Mouse (Mus musculus) hindbrain, embryonic 10.5 days (tissue): ENCODE measurements at regions not wholly inside any gene's neighbourhood (a gene's known extent, or its start where the extent isn't known, plus 50 kb on each side); places are given as distances from the start of the nearest gene placed in this dataset.

Experiments
- DNase-seq: peaks from one replicate; pipeline ENCODE4 v3.0.0-alpha.2; 2017; ENCODE audit warnings: low spot score
- H3K27ac ChIP-seq: fragments of 300-500 bp; sonication (generic); 2 replicates; pipeline ENCODE4 v1.5.1; 2016; ENCODE audit warnings: mild to moderate bottlenecking, moderate library complexity
- H3K27me3 ChIP-seq: fragments of 300-500 bp; sonication (generic); 2 replicates; pipeline ENCODE4 v1.6.1; 2016; ENCODE audit warnings: mild to moderate bottlenecking; ENCODE audit not compliant: poor library complexity, insufficient read depth, severe bottlenecking
- H3K36me3 ChIP-seq: fragments of 300-500 bp; sonication (generic); 2 replicates; pipeline ENCODE4 v1.6.1; 2016; ENCODE audit warnings: mild to moderate bottlenecking, moderate library complexity
- H3K4me1 ChIP-seq: fragments of 300-500 bp; sonication (generic); replicated peaks from 2 replicates; pipeline ENCODE4 v1.6.1; 2016; ENCODE audit warnings: mild to moderate bottlenecking
- H3K4me3 ChIP-seq: fragments of 300-500 bp; sonication (generic); 2 replicates; pipeline ENCODE4 v1.5.1; 2016; ENCODE audit warnings: mild to moderate bottlenecking, moderate library complexity
- H3K9me3 ChIP-seq: fragments of 300-500 bp; sonication (generic); 2 replicates; pipeline ENCODE4 v1.6.1; 2016; ENCODE audit warnings: mild to moderate bottlenecking, moderate library complexity
- WGBS: fragments of 180-500 bp; shearing (Covaris S2); methylation state at CpG from one replicate; pipeline ENCODE4 v1.1.7; 2016; 5-methylcytosine and 5-hydroxymethylcytosine counted together

DNA sequence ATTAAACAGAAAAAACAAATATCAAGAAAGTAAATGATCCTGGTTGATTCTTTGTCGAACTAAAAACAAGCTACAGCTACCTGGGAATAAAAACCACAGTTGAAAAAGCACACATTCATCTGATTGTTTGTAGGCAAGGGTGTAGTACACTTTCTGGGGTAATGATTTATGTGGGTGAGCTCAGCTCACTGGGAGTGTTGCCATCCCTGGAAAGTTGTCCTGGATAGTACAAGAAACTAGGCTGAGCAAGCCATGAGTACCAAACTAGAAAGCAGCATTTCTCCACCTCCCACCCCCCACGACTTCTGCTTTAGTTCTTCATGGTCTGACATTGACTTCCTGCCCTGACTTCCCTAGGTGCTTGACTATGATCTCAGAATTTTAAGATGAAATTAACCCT is 967.6 kb downstream of the Plod2 start:
- Histone ChIP-seq H3K4me1 (no peaks in the 10 kb centered on the region), H3K9me3 (no peaks in the 10 kb centered on the region), H3K27ac (no peak overlapping the region), H3K36me3 (no peaks in the 10 kb centered on the region), H3K27me3 (no peaks in the 10 kb centered on the region), H3K4me3 (no peak overlapping the region)
- WGBS, result 83% methylated on average over 2 of the region's 2 CpGs
- no peak for DNase-seq

GRCm38 (mm10) chr9:93524055-93524454 is 982.0 kb downstream of the Plod2 start:
- no peaks in the 10 kb centered on the region for H3K27me3 ChIP-seq
- DNase-seq, result peak; percentile 3
- H3K4me3 ChIP-seq, result no peak overlapping the region
- H3K9me3 ChIP-seq, result no peaks in the 10 kb centered on the region
- 52% methylated on average over 6 of the region's 6 CpGs for WGBS
- 0 out of 2 replicates have a peak, but pooled peaks cover 5% of the 10 kb centered on the region for H3K4me1 ChIP-seq
- H3K27ac ChIP-seq, result no peak overlapping the region
- H3K36me3 ChIP-seq, result no peaks in the 10 kb centered on the region

DNA sequence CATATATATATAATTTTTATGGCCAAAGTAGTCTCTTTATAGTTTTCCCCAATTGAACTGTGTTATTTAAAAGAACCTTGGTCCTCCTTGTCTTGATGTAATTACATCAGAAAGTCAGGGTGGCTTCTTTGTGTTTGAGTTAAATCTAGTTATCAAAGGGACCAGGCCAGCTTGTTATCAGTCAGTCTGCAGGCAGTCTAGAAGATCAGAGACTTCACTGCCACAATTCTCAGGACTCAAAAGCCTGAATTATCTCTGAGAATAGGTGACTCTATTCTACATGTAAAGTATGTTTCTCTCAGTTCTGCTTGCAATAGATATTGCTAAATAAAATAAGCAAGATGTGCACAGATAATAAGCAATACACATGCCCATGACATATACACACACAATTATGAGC is 983.1 kb downstream of the Plod2 start:
- DNase-seq, result no peak
- no peaks in the 10 kb centered on the region for H3K9me3 ChIP-seq
- no peak overlapping the region for H3K4me3 ChIP-seq
- 0 out of 2 replicates have a peak, but pooled peaks cover 5% of the 10 kb centered on the region for H3K4me1 ChIP-seq
- H3K36me3 ChIP-seq, result no peaks in the 10 kb centered on the region
- H3K27ac ChIP-seq, result no peak overlapping the region
- no peaks in the 10 kb centered on the region for H3K27me3 ChIP-seq

- no peak for DNase-seq
- Histone ChIP-seq H3K27me3 (no peaks in the 10 kb centered on the region), H3K4me3 (no peak overlapping the region), H3K4me1 (no peaks in the 10 kb centered on the region), H3K9me3 (no peaks in the 10 kb centered on the region), H3K36me3 (no peaks in the 10 kb centered on the region), H3K27ac (no peak overlapping the region)
- WGBS, result 85% methylated on average over 2 of the region's 2 CpGs
Observed at GRCm38 (mm10) chr9:93530646-93531320, 988.8 kb downstream of the Plod2 start.
